Mouse (Mus musculus) E14TG2a.4 (cell line): Measurements from ENCODE around the gene Rsph6a.
A peak's percentile ranks its signal among the peaks of the same experiment; 100 is the strongest.

ENCODE experiments used
- CTCF ChIP-seq: conservative IDR thresholded peaks from 2 replicates; pipeline ENCODE4 v1.5.1; 2014; ENCODE audit warnings: low read length
- POU5F1 ChIP-seq: IDR thresholded peaks from 2 replicates; pipeline ENCODE4 v1.6.1; 2014; ENCODE audit warnings: low read length, borderline replicate concordance

- TF ChIP-seq CTCF: peak; percentile 34
- no peak for TF ChIP-seq POU5F1
These were observed 19.0 kb downstream of the Rsph6a start for GRCm38 (mm10) chr7:19073504-19073903.
